Mouse (Mus musculus): ENCODE results near the gene 1700018F24Rik. TPM values are rescaled to one million over a fixed set of nuclear protein-coding genes. Genes with fewer than 3 reads are reported as not detected.

1700018F24Rik gene
- polyA plus RNA-seq, 1 experiment = 143 TPM

DNA sequence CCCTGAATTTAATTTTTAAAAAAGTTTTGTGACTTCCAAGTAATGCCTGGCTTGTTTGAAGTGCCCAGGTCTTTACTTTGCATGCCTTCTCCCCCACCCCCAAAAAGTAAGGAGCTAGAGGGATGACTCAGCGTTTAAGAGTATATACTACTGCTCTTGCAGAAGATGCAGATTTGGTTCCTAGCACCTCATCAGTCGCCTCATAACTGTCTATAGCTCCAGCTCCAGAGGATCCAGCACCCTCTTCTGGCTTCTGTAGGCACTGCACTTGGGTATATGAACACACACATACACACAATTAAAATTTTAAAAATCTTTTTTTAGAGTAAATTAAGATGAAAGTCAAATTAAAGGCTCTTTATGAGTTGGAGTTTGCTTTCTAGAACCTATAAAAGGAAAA is 45.4 kb downstream of the 1700018F24Rik start:
- Histone ChIP-seq H3K36me3 (ENCODE audit: control insufficient read depth, insufficient read depth, low read length) (peaks cover 3% of the 10 kb centered on the region), H3K27me3 (ENCODE audit: control insufficient read depth, insufficient read depth, low read length) (no peaks in the 10 kb centered on the region), H3K4me1 (ENCODE audit: control insufficient read depth, insufficient read depth, low read length) (peaks cover 5% of the 10 kb centered on the region), H3K4me3 (ENCODE audit: control insufficient read depth, low read depth, low read length) (no peak overlapping the region), H3K27ac (ENCODE audit: control insufficient read depth, insufficient read depth, low read depth, low read length) (no peak overlapping the region)
- TF ChIP-seq POLR2A (IDR thresholded peaks at IDR 0.05; ENCODE audit: control insufficient read depth, low read depth, low read length) (no peak), CTCF (IDR thresholded peaks at IDR 0.05; ENCODE audit: control insufficient read depth, insufficient read depth, insufficient replicate concordance, low read depth, low read length) (no peak)

DNA sequence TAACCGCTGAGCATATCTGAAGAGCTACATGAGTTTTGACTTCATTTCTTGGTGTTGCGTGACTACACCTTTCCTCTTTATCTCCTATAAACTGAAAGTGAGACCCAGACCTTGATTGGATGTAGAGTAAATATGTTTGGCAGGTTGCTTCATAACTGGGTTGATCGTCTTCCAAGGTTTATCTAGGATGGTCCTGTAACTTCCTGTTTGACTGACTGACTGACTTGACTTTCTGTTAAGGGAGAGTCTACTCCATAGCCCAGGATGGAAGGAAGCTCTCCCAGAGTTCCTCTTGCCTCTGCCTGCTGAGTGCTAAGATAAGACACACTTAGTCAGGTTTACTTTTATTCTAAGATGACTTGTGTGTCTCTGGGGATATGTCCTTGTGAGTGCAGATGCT is 47.1 kb downstream of the 1700018F24Rik start:
- TF ChIP-seq POLR2A (IDR thresholded peaks at IDR 0.05; ENCODE audit: control insufficient read depth, low read depth, low read length) (no peak), CTCF (IDR thresholded peaks at IDR 0.05; ENCODE audit: control insufficient read depth, insufficient read depth, insufficient replicate concordance, low read depth, low read length) (no peak)
- peaks cover 2% of the 10 kb centered on the region for H3K4me1 ChIP-seq (ENCODE audit: control insufficient read depth, insufficient read depth, low read length)
- peaks cover 5% of the 10 kb centered on the region for H3K36me3 ChIP-seq (ENCODE audit: control insufficient read depth, insufficient read depth, low read length)

More for the DNA sequence above, 47.1 kb downstream of the 1700018F24Rik start:
- Histone ChIP-seq H3K27me3 (ENCODE audit: control insufficient read depth, insufficient read depth, low read length) (no peaks in the 10 kb centered on the region), H3K27ac (ENCODE audit: control insufficient read depth, insufficient read depth, low read depth, low read length) (no peak overlapping the region), H3K4me3 (ENCODE audit: control insufficient read depth, low read depth, low read length) (no peak overlapping the region)

Other genes with a start within 250 kb of the 1700018F24Rik start
- gene Smurf1, start 77.1 kb upstream of the 1700018F24Rik start, polyA plus RNA-seq (2012; rRNA removed) = 30.4 and 33.8 TPM in 2 replicates
- 90.9 and 99.6 TPM in 2 replicates for gene Gm4871, start 10.2 kb upstream of the 1700018F24Rik start, polyA plus RNA-seq (2012; rRNA removed)
- gene Arpc1a, start 40.8 kb downstream of the 1700018F24Rik start, polyA plus RNA-seq (2012; rRNA removed) = 147 and 153 TPM in 2 replicates
- gene Kpna7, start 41.0 kb downstream of the 1700018F24Rik start, polyA plus RNA-seq (2012; rRNA removed) = 4.0 and 4.4 TPM in 2 replicates
- 65.6 and 71.7 TPM in 2 replicates for gene Arpc1b, start 71.2 kb downstream of the 1700018F24Rik start, polyA plus RNA-seq (2012; rRNA removed)
- 31.2 and 31.7 TPM in 2 replicates for gene Pdap1, start 97.2 kb downstream of the 1700018F24Rik start, polyA plus RNA-seq (2012; rRNA removed)
- 86.5 and 87.0 TPM in 2 replicates for gene Bud31, start 97.4 kb downstream of the 1700018F24Rik start, polyA plus RNA-seq (2012; rRNA removed)
- gene Ptcd1, start 124.1 kb downstream of the 1700018F24Rik start, polyA plus RNA-seq (2012; rRNA removed) = 19.5 and 22.2 TPM in 2 replicates
- gene Cpsf4, start 124.2 kb downstream of the 1700018F24Rik start, polyA plus RNA-seq (2012; rRNA removed) = 23.0 and 25.5 TPM in 2 replicates
- gene Atp5j2, start 149.1 kb downstream of the 1700018F24Rik start, polyA plus RNA-seq (2012; rRNA removed) = 98.4 and 101 TPM in 2 replicates
- gene Zkscan14, start 158.9 kb downstream of the 1700018F24Rik start, polyA plus RNA-seq (2012; rRNA removed) = 3.3 and 3.4 TPM in 2 replicates
- gene Zkscan5, start 161.6 kb downstream of the 1700018F24Rik start, polyA plus RNA-seq (2012; rRNA removed) = 8.2 and 9.4 TPM in 2 replicates
- gene Zfp655, start 188.7 kb downstream of the 1700018F24Rik start, polyA plus RNA-seq (2012; rRNA removed) = 5.9 and 7.4 TPM in 2 replicates
- 4.9 and 5.2 TPM in 2 replicates for gene Zscan25, start 237.5 kb downstream of the 1700018F24Rik start, polyA plus RNA-seq (2012; rRNA removed)